Mouse (Mus musculus): ENCODE data around the gene Slc6a6. TPM values are rescaled to one million over a fixed set of nuclear protein-coding genes. Genes with fewer than 3 reads are reported as not detected.

Gene Slc6a6
- polyA plus RNA-seq, 2 experiments = 41.2 to 43.3 TPM

DNA sequence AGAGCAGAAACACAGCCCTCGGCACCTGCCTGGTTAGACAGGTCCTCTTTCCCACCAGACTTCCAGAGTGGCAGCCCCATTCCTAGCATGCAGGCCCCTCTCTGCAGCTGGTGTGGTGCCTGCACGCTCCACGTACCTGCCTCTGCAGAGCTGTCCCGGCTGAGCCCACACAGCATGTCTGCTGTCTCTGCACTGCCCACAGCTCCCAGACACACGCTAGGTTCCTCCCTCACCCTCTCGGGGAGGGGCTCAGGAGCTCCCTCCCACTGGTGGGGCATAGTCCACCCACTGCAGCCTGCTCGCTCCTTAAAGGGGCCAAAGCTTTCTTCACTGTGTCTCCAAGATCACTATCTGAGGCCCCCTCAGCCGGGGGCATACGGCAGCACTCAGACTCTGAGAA, 112.2 kb downstream of the Slc6a6 start:
- H3K4me2 ChIP-seq (replicated peaks; ENCODE audit: low read depth, low read length, severe bottlenecking) = no peak overlapping the region
- H3K9ac ChIP-seq (ENCODE audit: low read depth, low read length, severe bottlenecking) = no peak overlapping the region
- DNase-seq (ENCODE audit: low spot score) (no peak), ATAC-seq (ENCODE audit: low FRiP score, low read depth) (no peak)
- no peaks in the 10 kb centered on the region for H3K9me3 ChIP-seq (ENCODE audit: control insufficient read depth, low read length)
- H3K27ac ChIP-seq (replicated peaks; ENCODE audit: low read depth, low read length) = no peak overlapping the region
- TF ChIP-seq POLR2A (IDR thresholded peaks at IDR 0.05; ENCODE audit: borderline replicate concordance, extremely low read depth, insufficient read depth, insufficient read length) = no peak
- no peaks in the 10 kb centered on the region for H3K36me3 ChIP-seq (ENCODE audit: control insufficient read depth, insufficient read depth, low read length)
- H3K4me1 ChIP-seq (ENCODE audit: control insufficient read depth, insufficient read depth, low read length) = no peaks in the 10 kb centered on the region
- no peaks in the 10 kb centered on the region for H3K27me3 ChIP-seq (ENCODE audit: control insufficient read depth, insufficient read depth, low read length)
- 36% methylated on average over 9 of the region's 9 CpGs for WGBS
- H3K4me3 ChIP-seq (replicated peaks; ENCODE audit: low read length) = no peak overlapping the region

DNA sequence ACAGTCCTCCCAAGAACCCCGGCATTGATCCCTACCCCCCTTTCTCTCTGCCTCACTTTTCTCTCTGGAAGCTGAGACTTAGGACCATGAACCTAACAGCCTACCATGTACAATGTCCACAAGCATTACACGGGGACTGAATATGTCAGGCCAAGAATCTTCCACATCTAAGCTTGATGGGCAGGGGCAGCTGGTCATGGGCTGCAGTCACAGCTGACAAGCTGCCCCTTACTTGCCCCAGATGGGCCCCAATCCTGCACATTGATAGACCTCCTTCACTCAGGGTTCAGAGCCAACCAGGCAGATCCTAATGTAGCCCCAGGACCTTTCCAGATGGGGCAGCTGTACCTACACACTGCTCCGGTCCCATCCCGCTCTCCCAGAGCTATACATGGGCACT, 112.9 kb downstream of the Slc6a6 start:
- Histone ChIP-seq H3K27me3 (ENCODE audit: control insufficient read depth, insufficient read depth, low read length) (no peaks in the 10 kb centered on the region), H3K4me3 (replicated peaks; ENCODE audit: low read length) (no peak overlapping the region), H3K4me1 (ENCODE audit: control insufficient read depth, insufficient read depth, low read length) (no peaks in the 10 kb centered on the region), H3K9ac (ENCODE audit: low read depth, low read length, severe bottlenecking) (no peak overlapping the region), H3K4me2 (replicated peaks; ENCODE audit: low read depth, low read length, severe bottlenecking) (no peak overlapping the region), H3K9me3 (ENCODE audit: control insufficient read depth, low read length) (no peaks in the 10 kb centered on the region), H3K27ac (replicated peaks; ENCODE audit: low read depth, low read length) (no peak overlapping the region), H3K36me3 (ENCODE audit: control insufficient read depth, insufficient read depth, low read length) (no peaks in the 10 kb centered on the region)
- peak; percentile 11 for DNase-seq (ENCODE audit: low spot score)
- ATAC-seq (ENCODE audit: low FRiP score, low read depth) = 0 out of 2 replicates have a peak, but pooled peaks have one; percentile 55
- TF ChIP-seq POLR2A (IDR thresholded peaks at IDR 0.05; ENCODE audit: borderline replicate concordance, extremely low read depth, insufficient read depth, insufficient read length) = no peak
- 86% methylated on average over 4 of the region's 4 CpGs for WGBS

DNA sequence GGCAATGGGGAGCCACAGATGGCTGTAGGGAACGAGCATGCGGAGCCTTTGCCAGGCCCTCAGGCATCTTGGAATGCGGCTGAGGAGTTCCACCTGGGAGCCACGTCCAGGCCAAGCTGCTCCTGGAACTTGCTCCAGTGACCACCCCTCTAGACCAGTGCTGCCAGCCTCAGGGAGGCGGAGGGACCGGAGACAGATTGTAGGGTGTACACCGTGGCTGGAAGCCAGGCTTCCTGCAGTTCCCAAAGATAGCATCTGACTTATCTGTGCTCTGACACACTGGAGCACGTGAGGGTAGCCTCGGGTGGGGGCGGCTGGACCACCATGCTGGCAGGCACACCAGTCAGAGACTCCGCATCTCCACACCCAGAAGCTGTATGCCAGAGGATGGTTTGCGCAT, 114.6 kb downstream of the Slc6a6 start:
- H3K4me3 ChIP-seq (replicated peaks; ENCODE audit: low read length) = no peak overlapping the region
- DNase-seq (ENCODE audit: low spot score) (no peak), ATAC-seq (ENCODE audit: low FRiP score, low read depth) (no peak)
- H3K4me2 ChIP-seq (replicated peaks; ENCODE audit: low read depth, low read length, severe bottlenecking) = no peak overlapping the region
- H3K9ac ChIP-seq (ENCODE audit: low read depth, low read length, severe bottlenecking) = no peak overlapping the region
- H3K36me3 ChIP-seq (ENCODE audit: control insufficient read depth, insufficient read depth, low read length) = no peaks in the 10 kb centered on the region
- WGBS = 56% methylated on average over 12 of the region's 12 CpGs
- H3K27me3 ChIP-seq (ENCODE audit: control insufficient read depth, insufficient read depth, low read length) = no peaks in the 10 kb centered on the region
- no peak for TF ChIP-seq POLR2A (IDR thresholded peaks at IDR 0.05; ENCODE audit: borderline replicate concordance, extremely low read depth, insufficient read depth, insufficient read length)
- no peaks in the 10 kb centered on the region for H3K9me3 ChIP-seq (ENCODE audit: control insufficient read depth, low read length)
- H3K4me1 ChIP-seq (ENCODE audit: control insufficient read depth, insufficient read depth, low read length) = no peaks in the 10 kb centered on the region
- H3K27ac ChIP-seq (replicated peaks; ENCODE audit: low read depth, low read length) = no peak overlapping the region

DNA sequence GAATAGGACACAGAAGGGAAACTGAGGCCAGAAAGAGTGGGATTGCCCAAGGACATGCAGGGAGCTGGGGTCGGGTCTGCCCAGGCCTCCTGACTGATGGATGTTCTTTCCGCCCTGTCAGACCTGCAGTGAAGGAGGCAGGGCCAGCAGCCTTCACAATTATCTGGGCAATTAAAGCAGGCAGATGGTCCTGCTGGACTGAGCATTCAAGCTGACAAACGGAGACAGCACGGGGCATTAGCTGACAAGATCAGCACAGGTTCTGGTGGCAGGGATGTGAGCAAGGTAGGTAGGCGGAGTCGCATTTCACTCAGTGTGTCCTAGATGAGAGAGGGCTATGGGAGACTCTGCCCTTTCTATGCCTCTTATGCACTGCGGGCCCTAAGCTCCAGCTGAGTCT, 120.3 kb downstream of the Slc6a6 start:
- Histone ChIP-seq H3K27ac (replicated peaks; ENCODE audit: low read depth, low read length) (no peak overlapping the region), H3K9me3 (ENCODE audit: control insufficient read depth, low read length) (no peaks in the 10 kb centered on the region), H3K27me3 (ENCODE audit: control insufficient read depth, insufficient read depth, low read length) (peaks cover 24% of the 10 kb centered on the region), H3K4me3 (replicated peaks; ENCODE audit: low read length) (no peak overlapping the region), H3K4me2 (replicated peaks; ENCODE audit: low read depth, low read length, severe bottlenecking) (no peak overlapping the region), H3K36me3 (ENCODE audit: control insufficient read depth, insufficient read depth, low read length) (no peaks in the 10 kb centered on the region), H3K4me1 (ENCODE audit: control insufficient read depth, insufficient read depth, low read length) (no peaks in the 10 kb centered on the region; the same call in 1 of the 2 replicates), H3K9ac (ENCODE audit: low read depth, low read length, severe bottlenecking) (no peak overlapping the region)
- WGBS = 34% methylated on average over 7 of the region's 7 CpGs
- ATAC-seq (ENCODE audit: low FRiP score, low read depth) (no peak), DNase-seq (ENCODE audit: low spot score) (no peak)
- no peak for TF ChIP-seq POLR2A (IDR thresholded peaks at IDR 0.05; ENCODE audit: borderline replicate concordance, extremely low read depth, insufficient read depth, insufficient read length)

DNA sequence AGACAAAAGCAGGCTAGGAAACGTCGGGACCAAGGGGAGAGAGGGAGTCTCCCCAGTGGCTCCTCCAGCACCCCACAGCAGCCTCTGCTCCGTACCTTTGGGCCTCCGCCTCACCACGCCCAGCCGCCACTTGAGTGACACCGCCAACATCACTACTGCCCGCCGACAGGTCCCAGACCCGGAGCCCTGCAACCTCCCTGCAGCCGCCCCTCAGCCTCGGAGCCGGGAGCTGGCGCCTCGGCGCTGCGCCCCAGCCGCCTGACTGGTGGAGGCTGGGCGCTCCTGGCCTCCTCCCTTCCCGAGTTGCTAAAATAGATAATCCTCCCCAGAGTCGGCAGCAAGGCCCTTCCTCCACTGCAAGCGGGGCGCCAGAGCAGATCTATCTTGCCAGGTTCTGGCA, 123.3 kb downstream of the Slc6a6 start:
- ATAC-seq (ENCODE audit: low FRiP score, low read depth) (no peak), DNase-seq (ENCODE audit: low spot score) (no peak)
- no peak overlapping the region for H3K27ac ChIP-seq (replicated peaks; ENCODE audit: low read depth, low read length)
- H3K9me3 ChIP-seq (ENCODE audit: control insufficient read depth, low read length) = no peaks in the 10 kb centered on the region
- H3K36me3 ChIP-seq (ENCODE audit: control insufficient read depth, insufficient read depth, low read length) = no peaks in the 10 kb centered on the region
- H3K4me3 ChIP-seq (replicated peaks; ENCODE audit: low read length) = peak overlapping the region; percentile 24
- peak overlapping the region; percentile 38; the same call in 1 of the 2 replicates for H3K9ac ChIP-seq (ENCODE audit: low read depth, low read length, severe bottlenecking)
- no peak for TF ChIP-seq POLR2A (IDR thresholded peaks at IDR 0.05; ENCODE audit: borderline replicate concordance, extremely low read depth, insufficient read depth, insufficient read length)
- H3K27me3 ChIP-seq (ENCODE audit: control insufficient read depth, insufficient read depth, low read length) = peaks cover 24% of the 10 kb centered on the region
- H3K4me1 ChIP-seq (ENCODE audit: control insufficient read depth, insufficient read depth, low read length) = no peaks in the 10 kb centered on the region; the same call in 1 of the 2 replicates
- WGBS = 3% methylated on average over 21 of the region's 23 CpGs
- peak overlapping the region; percentile 45 for H3K4me2 ChIP-seq (replicated peaks; ENCODE audit: low read depth, low read length, severe bottlenecking)

DNA sequence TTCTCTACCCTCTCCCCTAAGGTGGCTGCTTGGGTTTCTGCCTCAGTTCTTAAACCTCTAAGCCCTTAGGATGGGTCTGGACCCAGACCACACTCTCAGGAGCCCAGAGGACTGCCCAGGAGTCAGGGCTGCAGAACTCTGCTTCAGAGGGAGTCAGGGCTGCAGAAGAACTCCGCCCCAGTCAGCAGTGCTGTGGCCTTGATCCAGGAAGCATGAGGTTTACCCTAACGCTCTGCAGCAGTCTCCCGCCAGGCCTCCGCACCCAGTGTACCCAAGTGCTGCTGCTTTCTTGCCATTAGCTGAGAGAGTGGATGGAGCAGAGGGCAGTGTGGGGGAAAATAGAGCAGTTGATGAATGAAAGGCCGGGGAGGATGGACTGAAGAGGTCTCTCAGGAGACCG, 124.2 kb downstream of the Slc6a6 start:
- no peak for TF ChIP-seq POLR2A (IDR thresholded peaks at IDR 0.05; ENCODE audit: borderline replicate concordance, extremely low read depth, insufficient read depth, insufficient read length)
- no peak overlapping the region for H3K4me3 ChIP-seq (replicated peaks; ENCODE audit: low read length)
- WGBS = 49% methylated on average over 6 of the region's 6 CpGs
- DNase-seq (ENCODE audit: low spot score) (no peak), ATAC-seq (ENCODE audit: low FRiP score, low read depth) (no peak)
- H3K9me3 ChIP-seq (ENCODE audit: control insufficient read depth, low read length) = no peaks in the 10 kb centered on the region
- H3K27me3 ChIP-seq (ENCODE audit: control insufficient read depth, insufficient read depth, low read length) = peaks cover 24% of the 10 kb centered on the region
- H3K27ac ChIP-seq (replicated peaks; ENCODE audit: low read depth, low read length) = no peak overlapping the region
- H3K9ac ChIP-seq (ENCODE audit: low read depth, low read length, severe bottlenecking) = no peak overlapping the region
- H3K36me3 ChIP-seq (ENCODE audit: control insufficient read depth, insufficient read depth, low read length) = no peaks in the 10 kb centered on the region
- no peaks in the 10 kb centered on the region; the same call in 1 of the 2 replicates for H3K4me1 ChIP-seq (ENCODE audit: control insufficient read depth, insufficient read depth, low read length)
- no peak overlapping the region for H3K4me2 ChIP-seq (replicated peaks; ENCODE audit: low read depth, low read length, severe bottlenecking)

Other genes starting within 250 kb of the Slc6a6 start
- 8.2 and 9.3 TPM in 2 replicates for gene Chchd4, start 210.5 kb upstream of the Slc6a6 start, polyA plus RNA-seq (2012; rRNA removed)
- 22.0 and 23.4 TPM in 2 replicates for gene Chchd4, start 210.5 kb upstream of the Slc6a6 start, polyA plus RNA-seq (2014; fragmentation: Nextera tagmentation; extraction: Ambion mirVana)
- gene Tmem43, start 210.3 kb upstream of the Slc6a6 start, polyA plus RNA-seq (2012; rRNA removed) = 60.3 and 70.0 TPM in 2 replicates
- gene Tmem43, start 210.3 kb upstream of the Slc6a6 start, polyA plus RNA-seq (2014; fragmentation: Nextera tagmentation; extraction: Ambion mirVana) = 64.8 and 65.7 TPM in 2 replicates
- 10.1 and 11.6 TPM in 2 replicates for gene Xpc, start 168.2 kb upstream of the Slc6a6 start, polyA plus RNA-seq (2012; rRNA removed)
- 14.2 and 16.7 TPM in 2 replicates for gene Xpc, start 168.2 kb upstream of the Slc6a6 start, polyA plus RNA-seq (2014; fragmentation: Nextera tagmentation; extraction: Ambion mirVana)
- gene Lsm3, start 168.1 kb upstream of the Slc6a6 start, polyA plus RNA-seq (2012; rRNA removed) = 105 and 137 TPM in 2 replicates
- 229 and 253 TPM in 2 replicates for gene Lsm3, start 168.1 kb upstream of the Slc6a6 start, polyA plus RNA-seq (2014; fragmentation: Nextera tagmentation; extraction: Ambion mirVana)
- gene Grip2, start 143.2 kb downstream of the Slc6a6 start, polyA plus RNA-seq (2012; rRNA removed) = 5.9 and 6.1 TPM in 2 replicates
- gene Grip2, start 143.2 kb downstream of the Slc6a6 start, polyA plus RNA-seq (2014; fragmentation: Nextera tagmentation; extraction: Ambion mirVana) = 1.4 and 2.8 TPM in 2 replicates
- gene Ccdc174, start 194.0 kb downstream of the Slc6a6 start, polyA plus RNA-seq (2012; rRNA removed) = 11.0 and 16.7 TPM in 2 replicates
- 28.9 and 35.4 TPM in 2 replicates for gene Ccdc174, start 194.0 kb downstream of the Slc6a6 start, polyA plus RNA-seq (2014; fragmentation: Nextera tagmentation; extraction: Ambion mirVana)
- 0.70 and 0.87 TPM in 2 replicates for gene 4930590J08Rik, start 218.8 kb downstream of the Slc6a6 start, polyA plus RNA-seq (2012; rRNA removed)
- gene 4930590J08Rik, start 218.8 kb downstream of the Slc6a6 start, polyA plus RNA-seq (2014; fragmentation: Nextera tagmentation; extraction: Ambion mirVana) = 0.43 and 0.91 TPM in 2 replicates

Data from limb, embryonic 14.5 days (tissue).